Mouse (Mus musculus): ENCODE data around the gene Fcgr3. TPM values are rescaled to one million over a fixed set of nuclear protein-coding genes. Genes with fewer than 3 reads are reported as not detected.

Fcgr3 gene
- polyA plus RNA-seq, 2 experiments = 14.6 to 24.6 TPM

DNA sequence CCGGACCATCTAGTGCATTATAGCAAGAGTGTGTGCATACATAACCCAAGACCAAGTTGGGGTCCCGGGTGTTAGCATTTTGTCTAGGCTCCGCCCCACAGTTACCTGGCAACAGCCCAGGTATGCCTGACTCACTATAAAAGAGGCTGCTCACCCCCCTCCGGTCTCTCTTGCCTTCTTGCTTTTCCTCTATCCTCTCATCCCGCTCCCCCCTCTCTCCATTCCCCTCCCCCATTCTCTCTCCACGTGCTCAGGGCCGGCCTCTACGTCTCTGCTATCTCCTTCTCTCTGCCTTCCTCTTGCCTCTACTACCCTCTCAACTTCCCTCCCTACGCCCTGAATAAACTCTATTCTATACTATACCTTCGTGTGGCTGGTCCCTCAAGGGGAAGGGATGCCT lies 32.0 kb downstream of the Fcgr3 start:
- Histone ChIP-seq H3K4me3 (ENCODE audit: insufficient read depth in 1 of 2, low read depth in 2 of 2, low read length in 2 of 2) (peak overlapping the region; percentile 60 to 86), H3K27me3 (ENCODE audit: control insufficient read depth, insufficient read depth, low read length) (no peaks in the 10 kb centered on the region; the same call in 1 of the 2 replicates), H3K9ac (replicated peaks) (peak overlapping the region; percentile 46), H3K27ac (no peak overlapping the region), H3K4me2 (ENCODE audit: low read depth) (peak overlapping the region; percentile 97), H3K4me1 (replicated peaks; ENCODE audit: control insufficient read depth in 2 of 2, insufficient read depth in 2 of 2, low read length in 1 of 2) (peaks cover 33 to 44% of the 10 kb centered on the region in 2 experiments), H3K9me3 (ENCODE audit: control insufficient read depth, low read length) (no peaks in the 10 kb centered on the region), H3K36me3 (replicated peaks; ENCODE audit: control insufficient read depth, insufficient read depth, low read depth) (no peaks in the 10 kb centered on the region)
- ATAC-seq (ENCODE audit: insufficient read depth) (no peak), DNase-seq (ENCODE audit: low read depth in 3 of 3, low spot score in 3 of 3) (no peak)
- WGBS (ENCODE audit: insufficient replicate concordance) = 10% methylated on average over 10 of the region's 10 CpGs
- TF ChIP-seq CTCF (IDR thresholded peaks at IDR 0.05; ENCODE audit: low read depth) (no peak), EP300 (IDR thresholded peaks at IDR 0.05; ENCODE audit: low read depth) (no peak)

DNA sequence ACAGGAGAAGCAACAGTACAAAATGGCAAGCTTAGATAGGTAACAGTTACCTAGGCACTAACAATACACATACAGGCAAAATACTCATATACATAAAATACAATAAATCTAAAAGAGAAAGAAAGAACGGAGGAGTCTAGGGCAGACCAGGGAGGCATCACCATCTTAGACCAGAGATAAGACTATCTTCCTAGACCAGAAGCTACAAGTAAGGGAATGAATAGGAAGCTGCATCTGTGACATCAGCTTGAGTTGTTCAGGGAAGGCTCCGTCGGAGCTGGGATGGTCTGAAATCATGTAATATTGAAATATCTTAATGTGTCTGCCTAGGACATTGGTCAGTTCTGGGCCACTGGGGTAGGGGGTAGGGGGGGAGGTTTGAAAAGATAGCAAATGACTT lies 33.0 kb downstream of the Fcgr3 start:
- Histone ChIP-seq H3K27me3 (ENCODE audit: control insufficient read depth, insufficient read depth, low read length) (no peaks in the 10 kb centered on the region; the same call in 1 of the 2 replicates), H3K4me3 (ENCODE audit: insufficient read depth in 1 of 2, low read depth in 2 of 2, low read length in 2 of 2) (no peak overlapping the region; a peak in 1 of 4 replicates), H3K9me3 (ENCODE audit: control insufficient read depth, low read length) (no peaks in the 10 kb centered on the region), H3K27ac (no peak overlapping the region), H3K4me1 (replicated peaks; ENCODE audit: control insufficient read depth in 2 of 2, insufficient read depth in 2 of 2, low read length in 1 of 2) (peaks cover 33 to 44% of the 10 kb centered on the region in 2 experiments), H3K4me2 (ENCODE audit: low read depth) (peak overlapping the region; percentile 97), H3K36me3 (replicated peaks; ENCODE audit: control insufficient read depth, insufficient read depth, low read depth) (no peaks in the 10 kb centered on the region), H3K9ac (replicated peaks) (peak overlapping the region; percentile 13; the same call in 1 of the 2 replicates)
- no peak for DNase-seq (ENCODE audit: low read depth in 3 of 3, low spot score in 3 of 3)
- 15% methylated on average over 3 of the region's 3 CpGs for WGBS (ENCODE audit: insufficient replicate concordance)
- peak; percentile 56; the same call in 1 of the 2 replicates for ATAC-seq (ENCODE audit: insufficient read depth)
- no peak for TF ChIP-seq CTCF (IDR thresholded peaks at IDR 0.05; ENCODE audit: low read depth)
- peak; percentile 66 for TF ChIP-seq EP300 (IDR thresholded peaks at IDR 0.05; ENCODE audit: low read depth)

DNA sequence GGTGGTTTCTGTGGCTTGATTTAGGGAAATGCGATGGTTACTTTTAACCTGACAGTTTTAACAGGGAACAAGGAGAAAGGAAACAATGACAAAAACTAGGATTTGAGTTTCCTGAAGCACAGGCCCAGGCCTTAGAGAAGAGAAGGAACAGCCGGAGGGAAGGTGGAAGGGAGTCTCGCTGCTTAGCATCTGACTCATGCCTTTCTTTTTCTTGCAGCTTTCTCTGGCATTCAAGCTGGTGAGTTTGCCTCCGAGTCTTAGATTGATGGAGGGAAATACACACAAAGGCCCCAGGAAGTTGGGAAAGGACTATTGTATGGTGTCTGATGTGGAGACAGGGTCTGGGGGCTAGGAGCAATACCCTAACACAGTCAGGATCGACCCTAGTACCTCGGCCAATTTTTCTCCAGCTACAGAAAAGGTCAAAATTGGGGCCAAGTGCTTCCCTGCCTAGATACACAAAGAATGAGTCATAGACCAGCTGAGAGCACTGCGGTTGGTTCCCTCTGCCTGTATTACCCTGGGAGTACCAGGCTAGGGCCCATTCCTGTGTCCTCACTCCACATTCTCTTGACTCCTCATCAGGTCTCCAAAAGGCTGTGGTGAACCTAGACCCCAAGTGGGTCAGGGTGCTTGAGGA lies 45.3 kb downstream of the Fcgr3 start:
- no peak overlapping the region for H3K4me3 ChIP-seq (ENCODE audit: insufficient read depth in 1 of 2, low read depth in 2 of 2, low read length in 2 of 2)
- H3K4me1 ChIP-seq (replicated peaks; ENCODE audit: control insufficient read depth in 2 of 2, insufficient read depth in 2 of 2, low read length in 1 of 2) = peaks cover 2 to 8% of the 10 kb centered on the region in 2 experiments; a peak in 1 of 4 replicates
- DNase-seq (ENCODE audit: low read depth in 3 of 3, low spot score in 3 of 3) = no peak
- no peak for ATAC-seq (ENCODE audit: insufficient read depth)
- H3K27me3 ChIP-seq (ENCODE audit: control insufficient read depth, insufficient read depth, low read length) = no peaks in the 10 kb centered on the region
- no peak for TF ChIP-seq EP300 (IDR thresholded peaks at IDR 0.05; ENCODE audit: low read depth)
- TF ChIP-seq CTCF (IDR thresholded peaks at IDR 0.05; ENCODE audit: low read depth) = no peak
- no peaks in the 10 kb centered on the region for H3K36me3 ChIP-seq (replicated peaks; ENCODE audit: control insufficient read depth, insufficient read depth, low read depth)
- no peak overlapping the region for H3K27ac ChIP-seq
- H3K4me2 ChIP-seq (ENCODE audit: low read depth) = no peak overlapping the region
- no peak overlapping the region for H3K9ac ChIP-seq (replicated peaks)
- H3K9me3 ChIP-seq (ENCODE audit: control insufficient read depth, low read length) = no peaks in the 10 kb centered on the region
- 56% methylated on average over 7 of the region's 7 CpGs for WGBS (ENCODE audit: insufficient replicate concordance)

DNA sequence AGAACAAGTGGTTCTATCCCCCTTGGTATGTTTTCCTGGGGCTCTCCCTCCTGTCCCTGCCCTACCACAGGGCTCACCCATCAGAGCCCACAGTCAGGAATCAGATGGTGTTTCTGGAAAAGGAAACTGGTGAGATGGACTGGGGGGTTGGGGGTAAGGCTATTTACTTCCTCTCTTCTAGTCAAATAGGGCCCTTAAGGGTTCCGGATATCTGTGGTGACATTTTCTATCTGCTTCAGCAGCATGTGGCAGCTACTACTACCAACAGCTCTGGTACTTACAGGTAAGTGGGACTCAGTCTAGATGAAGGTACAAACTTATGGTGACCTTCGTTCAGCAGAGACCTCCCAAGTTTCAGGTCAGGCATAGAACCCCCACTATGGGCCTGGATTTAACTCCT lies 46.0 kb downstream of the Fcgr3 start, which contains the start of gene Fcgr4:
Gene Fcgr4, plus strand, starts transcription at position 184 of the 400 bp plus-strand sequence.
- H3K9ac ChIP-seq (replicated peaks) = no peak within 1 kb of the TSS
- H3K27ac ChIP-seq = no peak within 1 kb of the TSS
- 32% methylated on average over 2 of the region's 2 CpGs for WGBS (ENCODE audit: insufficient replicate concordance)
- ATAC-seq (ENCODE audit: insufficient read depth) = no peak
- H3K4me3 ChIP-seq (ENCODE audit: insufficient read depth in 1 of 2, low read depth in 2 of 2, low read length in 2 of 2) = no peak within 1 kb of the TSS
- no peaks in the 10 kb centered on the region for H3K9me3 ChIP-seq (ENCODE audit: control insufficient read depth, low read length)
- TF ChIP-seq EP300 (IDR thresholded peaks at IDR 0.05; ENCODE audit: low read depth) (no peak), CTCF (IDR thresholded peaks at IDR 0.05; ENCODE audit: low read depth) (no peak)
- no peaks in the 10 kb centered on the region for H3K27me3 ChIP-seq (ENCODE audit: control insufficient read depth, insufficient read depth, low read length)
- peaks cover 2 to 8% of the 10 kb centered on the region in 2 experiments; a peak in 1 of 4 replicates for H3K4me1 ChIP-seq (replicated peaks; ENCODE audit: control insufficient read depth in 2 of 2, insufficient read depth in 2 of 2, low read length in 1 of 2)
- no peaks in the 10 kb centered on the region for H3K36me3 ChIP-seq (replicated peaks; ENCODE audit: control insufficient read depth, insufficient read depth, low read depth)
- DNase-seq (ENCODE audit: low read depth in 3 of 3, low spot score in 3 of 3) = no peak
- no peak within 1 kb of the TSS for H3K4me2 ChIP-seq (ENCODE audit: low read depth)

DNA sequence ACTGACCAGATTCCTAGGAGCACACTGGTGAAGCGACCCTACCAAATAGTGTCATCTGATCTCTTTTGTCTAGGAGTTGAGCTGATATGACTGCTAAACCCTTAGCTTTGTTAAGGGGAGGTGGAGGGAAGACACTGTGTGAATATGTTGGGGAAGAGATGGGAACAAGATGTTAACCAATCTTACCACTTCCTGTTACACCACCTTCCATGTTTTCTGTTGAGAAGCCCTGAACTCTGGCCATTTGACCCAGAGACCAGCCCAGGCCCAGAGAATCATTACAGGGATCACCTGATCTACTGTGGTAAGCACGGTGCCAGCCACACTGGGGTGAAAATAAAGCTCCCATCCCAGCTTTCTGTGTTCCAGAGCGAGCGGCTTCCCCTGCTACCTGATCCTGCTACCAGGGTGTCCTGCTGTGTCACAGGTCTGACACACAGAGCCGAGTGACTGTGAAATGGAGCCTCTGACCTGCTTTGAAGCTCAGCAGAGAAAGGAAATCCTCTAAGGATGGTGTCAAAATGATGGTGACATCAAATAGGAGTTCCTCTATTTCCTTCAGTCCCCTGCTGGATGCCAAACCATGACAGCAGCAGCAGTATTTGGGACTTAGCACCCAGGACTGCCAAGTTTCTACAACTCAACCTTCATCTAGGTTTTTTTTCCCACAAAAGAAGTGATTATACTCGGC lies 47.1 kb downstream of the Fcgr3 start:
- no peak overlapping the region for H3K27ac ChIP-seq
- H3K9ac ChIP-seq (replicated peaks) = no peak overlapping the region
- 28% methylated on average over 6 of the region's 6 CpGs for WGBS (ENCODE audit: insufficient replicate concordance)
- TF ChIP-seq CTCF (IDR thresholded peaks at IDR 0.05; ENCODE audit: low read depth) (no peak), EP300 (IDR thresholded peaks at IDR 0.05; ENCODE audit: low read depth) (no peak)
- H3K36me3 ChIP-seq (replicated peaks; ENCODE audit: control insufficient read depth, insufficient read depth, low read depth) = no peaks in the 10 kb centered on the region
- no peaks in the 10 kb centered on the region for H3K27me3 ChIP-seq (ENCODE audit: control insufficient read depth, insufficient read depth, low read length)
- DNase-seq (ENCODE audit: low read depth in 3 of 3, low spot score in 3 of 3) (no peak), ATAC-seq (ENCODE audit: insufficient read depth) (no peak)
- H3K4me2 ChIP-seq (ENCODE audit: low read depth) = no peak overlapping the region
- no peaks in the 10 kb centered on the region for H3K9me3 ChIP-seq (ENCODE audit: control insufficient read depth, low read length)
- no peak overlapping the region for H3K4me3 ChIP-seq (ENCODE audit: insufficient read depth in 1 of 2, low read depth in 2 of 2, low read length in 2 of 2)
- peaks cover 2 to 8% of the 10 kb centered on the region in 2 experiments; a peak in 1 of 4 replicates for H3K4me1 ChIP-seq (replicated peaks; ENCODE audit: control insufficient read depth in 2 of 2, insufficient read depth in 2 of 2, low read length in 1 of 2)
